Mouse (Mus musculus) kidney, embryonic 16.5 days (tissue): ENCODE data around the gene Gm6509. TPM values are rescaled to one million over a fixed set of nuclear protein-coding genes. Genes with fewer than 3 reads are reported as not detected.
"Not testable (repeated sequence)": the region's sequence is repeated elsewhere in the genome, so short reads cannot be mapped to it uniquely, and the experiment has no call there.

Source experiments
- ATAC-seq: fragments of 200-750 bp; cut with Nextera tagmentation; 2 replicates; pipeline ENCODE4 v1.8.0; 2017; ENCODE audit warnings: moderate TSS enrichment; ENCODE audit not compliant: low FRiP score, low TSS enrichment
- H3K27ac ChIP-seq: fragments of 300-500 bp; sonication (generic); 2 replicates; pipeline ENCODE4 v1.5.1; 2014; ENCODE audit warnings: low read length
- H3K27me3 ChIP-seq: fragments of 300-500 bp; sonication (generic); 2 replicates; pipeline ENCODE4 v1.6.1; 2014; ENCODE audit warnings: low read length, control low read depth, mixed read lengths; ENCODE audit not compliant: insufficient read depth
- H3K36me3 ChIP-seq: fragments of 300-500 bp; sonication (generic); 2 replicates; pipeline ENCODE4 v1.6.1; 2014; ENCODE audit warnings: low read length, control low read depth, mixed read lengths; ENCODE audit not compliant: insufficient read depth
- H3K4me1 ChIP-seq: fragments of 300-500 bp; sonication (generic); 2 replicates; pipeline ENCODE4 v1.6.1; 2014; ENCODE audit warnings: low read length, control low read depth, mixed read lengths; ENCODE audit not compliant: insufficient read depth
- H3K4me2 ChIP-seq: fragments of 300-500 bp; sonication (generic); replicated peaks from 2 replicates; pipeline ENCODE4 v1.6.1; 2014; ENCODE audit warnings: low read depth, low read length
- H3K4me3 ChIP-seq: fragments of 300-500 bp; sonication (generic); 2 replicates; pipeline ENCODE4 v1.5.1; 2014; ENCODE audit warnings: mild to moderate bottlenecking, low read length
- H3K9ac ChIP-seq: fragments of 300-500 bp; sonication (generic); replicated peaks from 2 replicates; pipeline ENCODE4 v1.6.1; 2014; ENCODE audit warnings: low read length
- H3K9me3 ChIP-seq: fragments of 300-500 bp; sonication (generic); 2 replicates; pipeline ENCODE4 v1.6.1; 2016; ENCODE audit warnings: low read length, control low read depth
- WGBS: fragments of 180-500 bp; shearing (Covaris S2); extraction: QIAGEN DNeasy Blood & Tissue Kit; methylation state at CpG from one replicate; pipeline ENCODE4 v1.1.7; 2014; 5-methylcytosine and 5-hydroxymethylcytosine counted together
- polyA plus RNA-seq: library from polyadenylated mRNA; unstranded; fragments of >200 nt; fragmentation: Nextera tagmentation; extraction: Ambion mirVana; gene quantifications from 2 replicates; pipeline ENCODE4 v1.2.1, GENCODE M21; 2015

The Gm6509 gene
- polyA plus RNA-seq = not detected in 2 replicates

GRCm38 (mm10) chr5:94623679-94624078 lies at the start of gene Gm6509:
Gm6509 (plus strand) TSS chr5:94623979.
- H3K27ac ChIP-seq, H3K27me3 ChIP-seq, H3K4me2 ChIP-seq, H3K4me3 ChIP-seq, H3K36me3 ChIP-seq, H3K9ac ChIP-seq, H3K9me3 ChIP-seq, ATAC-seq, H3K4me1 ChIP-seq: not testable (repeated sequence)
- WGBS = no CpG with 5 or more reads among the region's 2 CpGs

GRCm38 (mm10) chr5:94616242-94616641 lies 7.5 kb upstream of the Gm6509 start, which contains the start of gene Gm3147:
Gm3147 (minus strand) TSS chr5:94616342.
- not testable (repeated sequence) for H3K27me3 ChIP-seq, H3K4me2 ChIP-seq, ATAC-seq, H3K4me3 ChIP-seq, H3K27ac ChIP-seq, H3K9me3 ChIP-seq, H3K36me3 ChIP-seq, H3K4me1 ChIP-seq, H3K9ac ChIP-seq
- WGBS = no CpG with 5 or more reads among the region's 1 CpGs

GRCm38 (mm10) chr5:94648082-94648481 lies 24.3 kb downstream of the Gm6509 start, which contains the start of gene Gm6205:
Gm6205 (plus strand) TSS chr5:94648382.
- no CpG with 5 or more reads among the region's 2 CpGs for WGBS
- not testable (repeated sequence) for H3K9me3 ChIP-seq, ATAC-seq

More at GRCm38 (mm10) chr5:94648082-94648481, 24.3 kb downstream of the Gm6509 start, which contains the start of gene Gm6205:
- not testable (repeated sequence) for H3K36me3 ChIP-seq, H3K4me1 ChIP-seq, H3K9ac ChIP-seq, H3K27me3 ChIP-seq, H3K4me2 ChIP-seq, H3K4me3 ChIP-seq, H3K27ac ChIP-seq

Other genes starting within 250 kb of the Gm6509 start
- not detected in 2 replicates for gene Gm7682, start 178.2 kb upstream of the Gm6509 start, polyA plus RNA-seq
- gene Gm3139, start 97.7 kb upstream of the Gm6509 start, polyA plus RNA-seq = not detected in 2 replicates
- not detected in 2 replicates for gene Gm3147, start 7.6 kb upstream of the Gm6509 start, polyA plus RNA-seq
- not detected in 2 replicates for gene Gm6205, start 24.4 kb downstream of the Gm6509 start, polyA plus RNA-seq
- not detected in 2 replicates for gene Gm3183, start 241.5 kb downstream of the Gm6509 start, polyA plus RNA-seq